Mouse (Mus musculus): ENCODE results near the gene Pik3c2a. TPM values are rescaled to one million over a fixed set of nuclear protein-coding genes. Genes with fewer than 3 reads are reported as not detected.

Pik3c2a gene
- polyA plus RNA-seq, 1 experiment from 2014 or later, result 26.9 TPM

GRCm38 (mm10) chr7:116335133-116335532 lies 108.1 kb downstream of the Pik3c2a start:
- H3K27ac ChIP-seq (ENCODE audit: low read length), result no peak overlapping the region
- WGBS, result 57% methylated on average over 6 of the region's 6 CpGs
- peaks cover 13% of the 10 kb centered on the region for H3K4me1 ChIP-seq (replicated peaks; ENCODE audit: control insufficient read depth, insufficient read depth, low read length)
- peaks cover 28% of the 10 kb centered on the region for H3K36me3 ChIP-seq (ENCODE audit: control insufficient read depth, insufficient read depth, low read length)
- H3K27me3 ChIP-seq (ENCODE audit: control insufficient read depth, insufficient read depth, low read depth, low read length), result no peaks in the 10 kb centered on the region
- no peaks in the 10 kb centered on the region for H3K9me3 ChIP-seq (ENCODE audit: control insufficient read depth, low read length)
- H3K4me2 ChIP-seq (ENCODE audit: low read depth, low read length), result peak overlapping the region; percentile 83
- H3K9ac ChIP-seq (ENCODE audit: low read length), result no peak overlapping the region; the same call in 1 of the 2 replicates
- no peak for ATAC-seq (ENCODE audit: low read depth)
- peak overlapping the region; percentile 88; the same call in 1 of the 2 replicates for H3K4me3 ChIP-seq (ENCODE audit: low read length)

- H3K4me1 ChIP-seq (replicated peaks; ENCODE audit: control insufficient read depth, insufficient read depth, low read length), result peaks cover 13% of the 10 kb centered on the region
- peak overlapping the region; percentile 88 for H3K4me3 ChIP-seq (ENCODE audit: low read length)
- peak overlapping the region; percentile 98 for H3K9ac ChIP-seq (ENCODE audit: low read length)
- H3K4me2 ChIP-seq (ENCODE audit: low read depth, low read length), result peak overlapping the region; percentile 83
- H3K36me3 ChIP-seq (ENCODE audit: control insufficient read depth, insufficient read depth, low read length), result peaks cover 31% of the 10 kb centered on the region
- 12% methylated on average over 8 of the region's 8 CpGs for WGBS
- no peak for ATAC-seq (ENCODE audit: low read depth)
- H3K9me3 ChIP-seq (ENCODE audit: control insufficient read depth, low read length), result no peaks in the 10 kb centered on the region
- H3K27me3 ChIP-seq (ENCODE audit: control insufficient read depth, insufficient read depth, low read depth, low read length), result no peaks in the 10 kb centered on the region
- peak overlapping the region; percentile 75 for H3K27ac ChIP-seq (ENCODE audit: low read length)
Measured at GRCm38 (mm10) chr7:116334669-116335038, 108.6 kb downstream of the Pik3c2a start.

GRCm38 (mm10) chr7:116333713-116334668 lies 109.3 kb downstream of the Pik3c2a start, which contains the start of gene Rps13:
TSS of gene Rps13 (minus strand) at chr7:116334195.
- peak within 1 kb of the TSS; percentile 98 for H3K9ac ChIP-seq (ENCODE audit: low read length)
- ATAC-seq (ENCODE audit: low read depth), result peak; percentile 99
- H3K4me3 ChIP-seq (ENCODE audit: low read length), result peak within 1 kb of the TSS; percentile 88
- H3K36me3 ChIP-seq (ENCODE audit: control insufficient read depth, insufficient read depth, low read length), result peaks cover 27% of the 10 kb centered on the region
- no peaks in the 10 kb centered on the region for H3K27me3 ChIP-seq (ENCODE audit: control insufficient read depth, insufficient read depth, low read depth, low read length)
- H3K27ac ChIP-seq (ENCODE audit: low read length), result peak within 1 kb of the TSS; percentile 75
- no peaks in the 10 kb centered on the region for H3K9me3 ChIP-seq (ENCODE audit: control insufficient read depth, low read length)
- H3K4me1 ChIP-seq (replicated peaks; ENCODE audit: control insufficient read depth, insufficient read depth, low read length), result peaks cover 13% of the 10 kb centered on the region
- WGBS, result under 1% methylated on average over 77 of the region's 78 CpGs
- peak within 1 kb of the TSS; percentile 83 for H3K4me2 ChIP-seq (ENCODE audit: low read depth, low read length)

GRCm38 (mm10) chr7:116331246-116331645 lies 112.0 kb downstream of the Pik3c2a start:
- no peak overlapping the region for H3K4me2 ChIP-seq (ENCODE audit: low read depth, low read length)
- H3K27ac ChIP-seq (ENCODE audit: low read length), result no peak overlapping the region
- H3K4me1 ChIP-seq (replicated peaks; ENCODE audit: control insufficient read depth, insufficient read depth, low read length), result peaks cover 7% of the 10 kb centered on the region
- H3K4me3 ChIP-seq (ENCODE audit: low read length), result no peak overlapping the region
- peaks cover 30% of the 10 kb centered on the region for H3K36me3 ChIP-seq (ENCODE audit: control insufficient read depth, insufficient read depth, low read length)
- ATAC-seq (ENCODE audit: low read depth), result no peak
- H3K9me3 ChIP-seq (ENCODE audit: control insufficient read depth, low read length), result no peaks in the 10 kb centered on the region
- H3K9ac ChIP-seq (ENCODE audit: low read length), result no peak overlapping the region
- 86% methylated on average over 2 of the region's 2 CpGs for WGBS
- no peaks in the 10 kb centered on the region for H3K27me3 ChIP-seq (ENCODE audit: control insufficient read depth, insufficient read depth, low read depth, low read length)

GRCm38 (mm10) chr7:116329858-116330257 lies 113.4 kb downstream of the Pik3c2a start:
- no peaks in the 10 kb centered on the region for H3K27me3 ChIP-seq (ENCODE audit: control insufficient read depth, insufficient read depth, low read depth, low read length)

GRCm38 (mm10) chr7:116328777-116329176 lies 114.5 kb downstream of the Pik3c2a start:
- peaks cover 7% of the 10 kb centered on the region for H3K4me1 ChIP-seq (replicated peaks; ENCODE audit: control insufficient read depth, insufficient read depth, low read length)
- no peak overlapping the region for H3K4me2 ChIP-seq (ENCODE audit: low read depth, low read length)
- H3K9me3 ChIP-seq (ENCODE audit: control insufficient read depth, low read length), result no peaks in the 10 kb centered on the region
- no peak for ATAC-seq (ENCODE audit: low read depth)
- H3K27ac ChIP-seq (ENCODE audit: low read length), result no peak overlapping the region
- no peak overlapping the region for H3K9ac ChIP-seq (ENCODE audit: low read length)
- H3K4me3 ChIP-seq (ENCODE audit: low read length), result no peak overlapping the region
- no peaks in the 10 kb centered on the region for H3K27me3 ChIP-seq (ENCODE audit: control insufficient read depth, insufficient read depth, low read depth, low read length)
- WGBS, result 64% methylated on average over 7 of the region's 7 CpGs
- H3K36me3 ChIP-seq (ENCODE audit: control insufficient read depth, insufficient read depth, low read length), result peaks cover 30% of the 10 kb centered on the region

More at GRCm38 (mm10) chr7:116329858-116330257, 113.4 kb downstream of the Pik3c2a start:
- ATAC-seq (ENCODE audit: low read depth), result no peak
- Histone ChIP-seq H3K4me2 (ENCODE audit: low read depth, low read length) (no peak overlapping the region), H3K27ac (ENCODE audit: low read length) (no peak overlapping the region), H3K4me1 (replicated peaks; ENCODE audit: control insufficient read depth, insufficient read depth, low read length) (peaks cover 7% of the 10 kb centered on the region), H3K9me3 (ENCODE audit: control insufficient read depth, low read length) (no peaks in the 10 kb centered on the region), H3K36me3 (ENCODE audit: control insufficient read depth, insufficient read depth, low read length) (peaks cover 30% of the 10 kb centered on the region), H3K9ac (ENCODE audit: low read length) (no peak overlapping the region), H3K4me3 (ENCODE audit: low read length) (no peak overlapping the region)
- WGBS, result 86% methylated on average over 4 of the region's 4 CpGs

- Histone ChIP-seq H3K9ac (ENCODE audit: low read length) (no peak overlapping the region), H3K4me1 (replicated peaks; ENCODE audit: control insufficient read depth, insufficient read depth, low read length) (peaks cover 5% of the 10 kb centered on the region), H3K36me3 (ENCODE audit: control insufficient read depth, insufficient read depth, low read length) (peaks cover 30% of the 10 kb centered on the region), H3K9me3 (ENCODE audit: control insufficient read depth, low read length) (no peaks in the 10 kb centered on the region), H3K4me2 (ENCODE audit: low read depth, low read length) (no peak overlapping the region), H3K27ac (ENCODE audit: low read length) (no peak overlapping the region), H3K4me3 (ENCODE audit: low read length) (no peak overlapping the region), H3K27me3 (ENCODE audit: control insufficient read depth, insufficient read depth, low read depth, low read length) (no peaks in the 10 kb centered on the region)
- WGBS, result 60% methylated on average over 5 of the region's 5 CpGs
- no peak for ATAC-seq (ENCODE audit: low read depth)
Measured at GRCm38 (mm10) chr7:116327901-116328300, 115.3 kb downstream of the Pik3c2a start.

GRCm38 (mm10) chr7:116323331-116323964 lies 119.8 kb downstream of the Pik3c2a start:
- H3K4me1 ChIP-seq (replicated peaks; ENCODE audit: control insufficient read depth, insufficient read depth, low read length), result no peaks in the 10 kb centered on the region
- no peak overlapping the region for H3K27ac ChIP-seq (ENCODE audit: low read length)
- peak; percentile 74; the same call in 1 of the 2 replicates for ATAC-seq (ENCODE audit: low read depth)
- H3K4me2 ChIP-seq (ENCODE audit: low read depth, low read length), result 0 out of 2 replicates have a peak overlapping the region, but pooled peaks have one; percentile 29
- H3K27me3 ChIP-seq (ENCODE audit: control insufficient read depth, insufficient read depth, low read depth, low read length), result no peaks in the 10 kb centered on the region
- WGBS, result 25% methylated on average over 10 of the region's 10 CpGs
- H3K9ac ChIP-seq (ENCODE audit: low read length), result no peak overlapping the region
- no peaks in the 10 kb centered on the region for H3K36me3 ChIP-seq (ENCODE audit: control insufficient read depth, insufficient read depth, low read length)
- no peak overlapping the region for H3K4me3 ChIP-seq (ENCODE audit: low read length)
- H3K9me3 ChIP-seq (ENCODE audit: control insufficient read depth, low read length), result no peaks in the 10 kb centered on the region

GRCm38 (mm10) chr7:116309456-116309855 lies 133.8 kb downstream of the Pik3c2a start:
- Histone ChIP-seq H3K9ac (ENCODE audit: low read length) (0 out of 2 replicates have a peak overlapping the region, but pooled peaks have one; percentile 3), H3K36me3 (ENCODE audit: control insufficient read depth, insufficient read depth, low read length) (no peaks in the 10 kb centered on the region)

More at GRCm38 (mm10) chr7:116309456-116309855, 133.8 kb downstream of the Pik3c2a start:
- H3K4me3 ChIP-seq (ENCODE audit: low read length), result peak overlapping the region; percentile 8
- H3K4me2 ChIP-seq (ENCODE audit: low read depth, low read length), result peak overlapping the region; percentile 99
- no peak for ATAC-seq (ENCODE audit: low read depth)
- H3K27ac ChIP-seq (ENCODE audit: low read length), result no peak overlapping the region
- peaks cover 14% of the 10 kb centered on the region for H3K4me1 ChIP-seq (replicated peaks; ENCODE audit: control insufficient read depth, insufficient read depth, low read length)
- no peaks in the 10 kb centered on the region for H3K9me3 ChIP-seq (ENCODE audit: control insufficient read depth, low read length)
- peaks cover 10% of the 10 kb centered on the region for H3K27me3 ChIP-seq (ENCODE audit: control insufficient read depth, insufficient read depth, low read depth, low read length)
- 6% methylated on average over 9 of the region's 9 CpGs for WGBS

Data from lung, embryonic 16.5 days (tissue).